8 mouse cellular contexts compared by ENCODE assay signal in the genomic region with DNA sequence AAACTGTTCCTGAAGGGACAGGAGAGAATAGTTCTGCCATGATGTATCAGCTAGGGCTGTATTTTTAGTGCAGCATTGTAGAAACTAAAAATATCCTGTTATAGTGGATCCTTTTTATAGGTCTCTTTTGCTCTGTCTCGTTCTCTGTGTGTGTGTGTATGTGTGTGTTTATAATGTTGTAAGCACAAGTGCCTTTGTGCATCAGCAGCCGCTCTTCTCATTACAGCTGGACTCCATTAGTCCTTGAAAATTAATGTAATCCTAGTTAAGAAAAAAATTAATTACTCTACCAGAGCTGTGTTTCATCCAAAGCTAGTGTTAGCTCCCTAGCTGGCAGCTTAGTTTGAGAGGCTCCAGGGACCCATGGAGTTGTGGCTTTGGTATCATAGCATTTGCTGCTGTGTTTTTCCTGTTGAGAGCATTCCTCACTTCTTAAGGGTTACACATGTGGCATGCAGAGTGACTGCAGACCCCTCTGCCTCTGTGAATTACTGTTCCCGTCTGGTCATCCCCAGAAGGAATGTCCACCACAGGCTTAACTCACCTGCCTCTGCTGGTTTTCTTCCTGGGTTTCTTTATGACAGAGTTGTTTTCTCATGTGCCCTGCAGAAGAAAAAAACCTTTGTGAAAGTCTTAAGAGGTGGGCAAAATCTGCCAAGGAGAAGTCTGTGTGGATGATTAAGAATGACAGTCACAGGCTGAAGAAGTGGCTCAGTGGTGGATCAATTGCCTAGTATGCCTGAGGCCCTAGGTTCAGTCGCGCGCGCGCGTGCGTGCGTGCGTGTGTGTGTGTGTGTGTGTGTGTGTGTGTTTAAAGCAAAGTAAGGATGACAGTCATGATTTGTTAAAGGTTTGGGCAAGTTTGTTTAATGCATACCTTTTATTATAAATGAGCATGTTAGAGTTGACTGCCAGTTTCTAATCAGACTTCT.
DNase-seq lines count a peak whose midpoint lies in the region; ATAC-seq and TF ChIP-seq lines count a peak whose summit lies in the region.

No protein-coding gene starts in this region.

- peaks cover 54% of the 10 kb centered on the region for H3K4me1 ChIP-seq in lung, embryonic 15.5 days
- peaks cover 20% of the 10 kb centered on the region for H3K4me1 ChIP-seq in lung, adult 2 months (ENCODE audit: control insufficient read depth, insufficient read depth, low read length)
- H3K4me1 ChIP-seq in embryonic facial prominence, embryonic 13.5 days = peaks cover 57% of the 10 kb centered on the region
- H3K4me1 ChIP-seq in hindbrain, embryonic 13.5 days (replicated peaks) = peaks cover 38% of the 10 kb centered on the region
- H3K4me1 ChIP-seq in neural tube, embryonic 15.5 days = peaks cover 41% of the 10 kb centered on the region

- intact Hi-C loops in left cerebral cortex, postnatal 36 days (cut with DNase I) = no loop called here

- H3K4me3 ChIP-seq in lung, embryonic 15.5 days = no peak overlapping the region
- no peak overlapping the region for H3K4me3 ChIP-seq in lung, adult 2 months (replicated peaks; ENCODE audit: extremely low read depth, low read depth, low read length)
- H3K4me3 ChIP-seq in embryonic facial prominence, embryonic 13.5 days = no peak overlapping the region
- no peak overlapping the region for H3K4me3 ChIP-seq in hindbrain, embryonic 13.5 days
- H3K4me3 ChIP-seq in neural tube, embryonic 15.5 days (replicated peaks) = no peak overlapping the region

- H3K36me3 ChIP-seq in lung, embryonic 15.5 days = no peaks in the 10 kb centered on the region
- no peaks in the 10 kb centered on the region for H3K36me3 ChIP-seq in embryonic facial prominence, embryonic 13.5 days
- no peaks in the 10 kb centered on the region for H3K36me3 ChIP-seq in hindbrain, embryonic 13.5 days
- H3K36me3 ChIP-seq in neural tube, embryonic 15.5 days = no peaks in the 10 kb centered on the region

- ATAC-seq in lung, embryonic 15.5 days (ENCODE audit: borderline replicate concordance, extremely low read depth, low FRiP score, low TSS enrichment) = no peak
- no peak for ATAC-seq in embryonic facial prominence, embryonic 13.5 days (ENCODE audit: insufficient number of reproducible peaks, insufficient read depth, low FRiP score, low TSS enrichment, low read depth)
- ATAC-seq in hindbrain, embryonic 13.5 days (ENCODE audit: low FRiP score) = no peak
- ATAC-seq in neural tube, embryonic 15.5 days (ENCODE audit: low FRiP score) = 0 out of 2 replicates have a peak, but pooled peaks have one; percentile 22

- H3K4me2 ChIP-seq in lung, embryonic 15.5 days = peak overlapping the region; percentile 20; the same call in 1 of the 2 replicates
- peak overlapping the region; percentile 7; the same call in 1 of the 2 replicates for H3K4me2 ChIP-seq in embryonic facial prominence, embryonic 13.5 days
- H3K4me2 ChIP-seq in hindbrain, embryonic 13.5 days = no peak overlapping the region
- H3K4me2 ChIP-seq in neural tube, embryonic 15.5 days = no peak overlapping the region

- TF ChIP-seq CTCF in lung, adult 2 months (IDR thresholded peaks at IDR 0.05; ENCODE audit: insufficient read depth, low read length) = no peak

- no peak overlapping the region for H3K9ac ChIP-seq in lung, embryonic 15.5 days
- H3K9ac ChIP-seq in embryonic facial prominence, embryonic 13.5 days = peak overlapping the region; percentile 33; the same call in 1 of the 2 replicates
- H3K9ac ChIP-seq in hindbrain, embryonic 13.5 days = peak overlapping the region; percentile 43; the same call in 1 of the 2 replicates
- H3K9ac ChIP-seq in neural tube, embryonic 15.5 days (replicated peaks) = no peak overlapping the region

- no peaks in the 10 kb centered on the region for H3K27me3 ChIP-seq in lung, embryonic 15.5 days
- no peaks in the 10 kb centered on the region for H3K27me3 ChIP-seq in embryonic facial prominence, embryonic 13.5 days
- no peaks in the 10 kb centered on the region for H3K27me3 ChIP-seq in hindbrain, embryonic 13.5 days
- no peaks in the 10 kb centered on the region for H3K27me3 ChIP-seq in neural tube, embryonic 15.5 days (replicated peaks)

- no peak for TF ChIP-seq POLR2A in lung, adult 2 months (IDR thresholded peaks at IDR 0.05; ENCODE audit: borderline replicate concordance, extremely low read depth, low read depth, low read length)

- 69% methylated on average over 12 of the region's 12 CpGs for WGBS in lung, embryonic 15.5 days
- WGBS in lung, adult 2 months = 78% methylated on average over 12 of the region's 12 CpGs
- WGBS in embryonic facial prominence, embryonic 13.5 days = 24% methylated on average over 12 of the region's 12 CpGs
- WGBS in hindbrain, embryonic 13.5 days = 67% methylated on average over 12 of the region's 12 CpGs
- 63% methylated on average over 12 of the region's 12 CpGs for WGBS in neural tube, embryonic 15.5 days

- DNase-seq in lung, adult 2 months = no peak
- DNase-seq in frontal cortex, postnatal 36 days (ENCODE audit: low spot score in 2 of 2) = no peak
- no peak for DNase-seq in urinary bladder, adult 2 months (ENCODE audit: low spot score)
- DNase-seq in left cerebral cortex, postnatal 36 days (ENCODE audit: low spot score in 2 of 2) = no peak

- H3K27ac ChIP-seq in lung, embryonic 15.5 days = peak overlapping the region; percentile 89
- peak overlapping the region; percentile 82 for H3K27ac ChIP-seq in embryonic facial prominence, embryonic 13.5 days
- H3K27ac ChIP-seq in hindbrain, embryonic 13.5 days = peak overlapping the region; percentile 64
- H3K27ac ChIP-seq in neural tube, embryonic 15.5 days (replicated peaks) = peak overlapping the region; percentile 80

- no peaks in the 10 kb centered on the region for H3K9me3 ChIP-seq in lung, embryonic 15.5 days
- H3K9me3 ChIP-seq in embryonic facial prominence, embryonic 13.5 days = no peaks in the 10 kb centered on the region
- H3K9me3 ChIP-seq in hindbrain, embryonic 13.5 days = no peaks in the 10 kb centered on the region
- no peaks in the 10 kb centered on the region for H3K9me3 ChIP-seq in neural tube, embryonic 15.5 days (replicated peaks)

Comparison
In these comparisons a context has a peak if more than half of its experiments do, and no peak if none do; other contexts are left out.
1. H3K4me2 ChIP-seq: peak in lung, embryonic 15.5 days (single experiment) and embryonic facial prominence, embryonic 13.5 days (single experiment); none in hindbrain, embryonic 13.5 days (single experiment) and neural tube, embryonic 15.5 days (single experiment).
2. H3K9ac ChIP-seq: peak in embryonic facial prominence, embryonic 13.5 days (single experiment) and hindbrain, embryonic 13.5 days (single experiment); none in lung, embryonic 15.5 days (single experiment) and neural tube, embryonic 15.5 days (single experiment).
3. Peak in every context shown above with its lines, with median percentiles within 50 percentile points of each other: H3K27ac ChIP-seq.